Comparison of ENCODE assay signal across 10 mouse cellular contexts in genomic region chr17:47144460-47144859, GRCm38 (mm10).
DNase-seq lines count a peak whose midpoint lies in the region; TF ChIP-seq lines count a peak whose summit lies in the region.
"Had no signal": no experiment of that assay in that cellular context is flagged by ENCODE, and none has a peak within 500 bp of the region (broad histone marks: within the 10 kb centered on the region; RNA-seq: fewer than 3 reads in every experiment).

No protein-coding gene starts in this region.

- TF ChIP-seq CTCF in thymus, adult 2 months (IDR thresholded peaks at IDR 0.05; ENCODE audit: borderline replicate concordance, control insufficient read depth, extremely low read depth, insufficient read depth, low read length, poor library complexity): no peak

- peak; percentile 30 for DNase-seq in gastrocnemius, adult 18-20 months (ENCODE audit: low spot score)
- no peak for DNase-seq in gastrocnemius, postnatal 14 days
- peak; percentile 18 for DNase-seq in right cerebral cortex, adult 18-20 months
- no peak for DNase-seq in right cerebral cortex, postnatal 14 days
- peak; percentile 44 for DNase-seq in kidney, postnatal 14 days
- DNase-seq in thymus, postnatal 0 days (ENCODE audit: low spot score): no peak
- DNase-seq in thymus, adult 2 months: no peak
- no peak for DNase-seq in embryo, embryonic 11 days
- DNase-seq: cerebellum, adult 11 months had no signal

- H3K27ac ChIP-seq in thymus, adult 2 months (ENCODE audit: control insufficient read depth, insufficient read depth, low read length): no peak overlapping the region

- H3K36me3 ChIP-seq in thymus, adult 2 months (ENCODE audit: control insufficient read depth, insufficient read depth, low read length): no peaks in the 10 kb centered on the region

- TF ChIP-seq POLR2A in thymus, adult 2 months (IDR thresholded peaks at IDR 0.05; ENCODE audit: control insufficient read depth, extremely low read depth, insufficient read depth, low read length, poor library complexity): no peak

- H3K4me3 ChIP-seq in thymus, adult 2 months (ENCODE audit: control insufficient read depth, insufficient read depth, low read length): no peak overlapping the region

- 82% methylated on average over 7 of the region's 7 CpGs for WGBS in thymus, adult 2 months

- H3K27me3 ChIP-seq in thymus, adult 2 months (ENCODE audit: control insufficient read depth, insufficient read depth, low read length): no peaks in the 10 kb centered on the region
- H3K27me3 ChIP-seq: CH12.LX had no signal

- peaks cover 13% of the 10 kb centered on the region for H3K4me1 ChIP-seq in thymus, adult 2 months (replicated peaks; ENCODE audit: control insufficient read depth, insufficient read depth, low read length)

- intact Hi-C loops in gastrocnemius, postnatal 14 days (cut with DNase I; ENCODE audit: low total_unique reads): no loop called here

Comparison
In these comparisons a context has a peak if more than half of its experiments do, and no peak if none do; other contexts are left out.
1. DNase-seq: peak in gastrocnemius, adult 18-20 months (single experiment), right cerebral cortex, adult 18-20 months (single experiment) and kidney, postnatal 14 days (single experiment); none in gastrocnemius, postnatal 14 days (single experiment), right cerebral cortex, postnatal 14 days (single experiment), thymus, postnatal 0 days (single experiment), thymus, adult 2 months (single experiment) and embryo, embryonic 11 days (single experiment).